Mouse (Mus musculus) heart, adult 2 months (tissue): Measurements from ENCODE around the gene Cdc34.

Experiments used
- CTCF ChIP-seq: fragments of 200-600 bp; IDR thresholded peaks from 2 replicates; pipeline ENCODE4 v1.8.1; 2022; ENCODE audit warnings: antibody characterized with exemption, mild to moderate bottlenecking, moderate library complexity
- POLR2A ChIP-seq: fragments of 200-500 bp; IDR thresholded peaks from 2 replicates; pipeline ENCODE4 v1.6.1; 2011; ENCODE audit warnings: mild to moderate bottlenecking, low read depth, low read length, control low read depth; ENCODE audit not compliant: insufficient read depth

GRCm38 (mm10) chr10:79686691-79687090, 4.7 kb downstream of the Cdc34 start:
- no peak for TF ChIP-seq CTCF
- TF ChIP-seq POLR2A, result peak; percentile 50
